Mouse (Mus musculus) right cerebral cortex, adult 18-20 months (tissue): Measurements from ENCODE around the gene Gm20708.

Source experiments
- DNase-seq: peaks from one replicate; pipeline ENCODE4 v3.0.0; 2022; ENCODE audit warnings: mixed read lengths

The Gm20708 gene

DNA sequence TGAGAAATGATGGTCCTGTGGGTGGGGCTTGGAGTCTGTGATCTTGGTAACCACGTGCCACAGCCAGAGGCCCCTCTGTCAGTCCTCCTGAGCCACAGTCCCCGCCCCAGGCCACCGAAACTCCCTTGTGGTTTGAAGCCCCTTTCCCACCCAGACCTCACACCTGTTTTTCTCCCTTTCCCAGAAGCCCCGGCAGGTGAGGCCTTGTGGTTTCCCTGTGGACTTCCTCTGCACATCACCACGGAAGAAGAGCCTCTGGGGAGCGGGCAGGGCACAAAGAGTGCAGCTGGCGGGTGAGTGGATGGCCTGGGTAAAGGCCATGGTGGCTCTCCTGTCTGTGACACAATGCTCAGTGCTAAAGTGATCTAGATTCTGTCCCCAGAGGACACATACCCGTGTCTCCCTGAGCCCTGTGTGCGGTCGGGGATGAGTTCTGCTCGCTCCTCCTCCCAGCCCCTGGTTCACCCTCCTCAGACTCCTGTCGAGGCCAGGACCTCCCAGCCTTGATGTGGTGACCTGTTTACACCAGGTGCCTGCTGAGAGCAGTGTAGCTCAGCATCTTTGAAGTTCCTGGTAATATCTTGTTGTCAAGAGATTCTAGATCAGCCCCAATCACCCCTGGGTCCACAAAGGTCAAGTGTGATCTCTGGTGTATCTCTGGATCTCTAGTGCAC is 62.6 kb downstream of the Gm20708 start:
- no peak for DNase-seq

DNA sequence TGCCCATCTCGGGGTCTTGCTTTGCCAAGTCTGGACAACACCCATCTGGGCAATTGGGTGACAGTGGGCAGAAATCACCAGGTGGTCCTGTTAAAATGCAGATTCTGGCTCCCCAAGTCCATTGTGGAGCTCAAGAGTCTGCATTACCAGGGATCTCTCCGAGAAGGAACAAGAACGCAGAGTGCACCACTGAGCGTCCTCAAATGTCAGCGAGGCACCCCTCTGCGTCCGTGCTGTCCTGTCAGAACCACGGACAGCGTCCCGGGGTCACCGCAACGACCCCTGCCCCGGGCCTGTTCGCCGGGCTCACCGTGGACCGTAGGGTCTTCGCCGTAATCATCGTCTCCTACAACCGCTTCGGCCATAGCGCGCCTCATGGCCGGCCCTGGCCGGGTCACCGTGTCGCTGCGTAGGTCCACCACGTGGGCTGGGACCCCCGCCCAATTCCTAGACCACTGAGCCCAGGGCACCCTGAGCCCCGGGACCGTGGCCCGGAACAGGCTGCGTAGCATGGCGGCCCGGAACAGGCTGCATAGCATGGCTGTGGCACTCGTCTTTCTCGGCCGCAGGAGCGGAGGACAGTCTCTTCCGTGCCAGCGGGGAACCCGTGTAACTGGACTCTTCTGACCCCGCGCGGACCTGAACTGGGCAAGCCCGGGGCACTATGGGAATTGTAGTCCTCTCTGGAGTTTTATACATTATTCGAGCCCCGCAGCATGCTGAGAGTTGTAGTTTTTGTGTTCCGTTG is 63.6 kb downstream of the Gm20708 start, which contains the start of gene Tha1:
Gene Tha1, minus strand, starts transcription at position 621 of the 748 bp plus-strand sequence.
- peak; percentile 87 for DNase-seq

DNA sequence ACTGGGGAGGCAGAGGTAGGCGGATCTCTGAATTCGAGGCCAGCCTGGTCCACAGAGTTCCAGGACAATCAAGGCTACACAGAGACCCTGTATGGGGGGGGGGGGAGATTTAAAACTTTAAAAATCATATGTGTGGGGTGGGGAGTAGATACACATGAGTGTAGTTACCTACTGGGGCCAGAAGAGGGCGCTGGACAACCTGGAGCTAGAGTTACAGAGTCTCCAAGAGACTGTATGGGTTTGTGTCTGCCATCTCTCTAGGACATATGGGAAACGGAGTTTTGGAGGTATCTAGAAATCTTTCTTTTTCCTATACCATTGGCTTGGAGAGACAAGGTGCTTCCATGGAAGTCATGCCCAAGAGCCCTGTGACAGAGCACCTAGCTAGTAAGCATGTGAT is 65.0 kb downstream of the Gm20708 start:
- no peak for DNase-seq

DNA sequence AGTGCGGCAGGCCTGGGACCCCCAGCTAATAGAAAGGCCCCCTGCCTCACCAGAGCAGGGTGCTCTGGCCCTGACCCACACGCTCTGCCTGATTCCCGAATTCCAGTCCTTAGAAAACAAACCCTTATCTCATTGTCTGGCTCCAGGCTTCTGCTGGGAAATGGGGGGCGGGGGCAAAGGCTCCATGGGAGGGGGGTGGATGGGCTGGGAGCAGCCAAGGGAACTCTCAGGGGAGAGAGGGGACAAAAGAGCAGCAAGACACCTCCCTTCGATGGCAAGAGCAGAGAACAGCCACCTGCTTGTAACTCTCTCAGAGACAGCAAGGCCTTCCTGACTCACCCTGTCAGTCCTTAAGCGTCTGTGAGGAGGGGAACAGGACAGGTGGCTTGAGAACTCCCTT is 66.2 kb downstream of the Gm20708 start:
- DNase-seq, result no peak

DNA sequence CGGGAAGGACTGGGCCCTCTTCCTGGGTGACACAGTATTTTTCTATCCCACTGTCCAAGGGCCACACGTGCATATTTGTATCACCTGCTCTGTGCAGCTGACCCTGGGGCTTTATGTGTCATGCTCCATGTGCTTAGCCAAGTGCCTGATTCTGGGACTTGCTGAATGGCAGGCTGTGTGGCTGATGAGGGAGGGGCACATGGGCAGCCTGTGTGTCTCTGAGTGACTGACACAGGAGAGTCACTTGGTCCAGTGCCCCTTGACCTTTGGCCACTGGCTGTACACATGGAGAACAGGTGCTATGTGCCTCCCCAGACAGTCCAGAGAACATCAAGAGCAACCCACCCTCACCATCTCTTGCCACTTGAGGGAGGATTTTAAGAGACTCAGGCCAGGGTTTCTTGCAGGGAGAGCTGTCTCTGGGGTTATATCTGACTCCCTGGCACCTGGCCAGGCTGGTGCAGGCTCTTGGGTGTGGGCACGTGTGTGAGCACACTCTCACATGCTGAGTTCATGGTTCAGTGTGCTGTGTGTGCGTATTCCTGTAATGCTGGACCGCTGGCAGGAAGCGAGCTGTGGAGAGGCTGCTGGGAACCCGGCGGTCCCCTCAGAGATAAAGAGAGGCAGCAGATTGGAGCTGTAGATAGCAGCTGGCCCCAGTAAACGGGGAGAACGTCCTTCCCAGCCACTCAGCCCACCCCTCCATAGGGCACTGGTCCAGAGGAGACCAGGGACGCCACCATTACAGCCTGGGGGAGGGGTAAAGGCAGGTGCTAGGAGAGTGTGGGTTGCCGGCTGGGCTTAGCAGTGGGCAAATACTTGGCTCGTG is 68.7 kb downstream of the Gm20708 start:
- no peak for DNase-seq

DNA sequence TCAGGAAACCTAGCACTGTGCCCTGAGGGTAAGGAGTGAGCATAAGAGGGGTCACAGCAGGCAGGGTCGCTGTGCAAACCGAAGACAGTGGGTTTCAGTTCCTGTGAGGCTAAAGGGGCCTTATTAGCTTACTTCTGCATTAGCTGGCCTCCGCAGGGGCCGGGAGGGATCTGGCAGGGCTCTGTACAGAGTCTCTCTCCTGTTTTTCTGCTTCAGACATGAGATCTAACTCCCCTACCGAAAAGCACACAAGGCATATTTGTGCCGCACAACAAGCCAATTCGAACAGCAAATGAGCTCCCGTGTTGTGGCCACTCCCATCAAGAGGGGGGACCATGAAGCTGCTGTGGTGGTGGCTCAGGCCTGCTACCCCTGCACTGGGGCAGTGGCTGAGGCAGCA is 69.4 kb downstream of the Gm20708 start:
- no peak for DNase-seq

DNA sequence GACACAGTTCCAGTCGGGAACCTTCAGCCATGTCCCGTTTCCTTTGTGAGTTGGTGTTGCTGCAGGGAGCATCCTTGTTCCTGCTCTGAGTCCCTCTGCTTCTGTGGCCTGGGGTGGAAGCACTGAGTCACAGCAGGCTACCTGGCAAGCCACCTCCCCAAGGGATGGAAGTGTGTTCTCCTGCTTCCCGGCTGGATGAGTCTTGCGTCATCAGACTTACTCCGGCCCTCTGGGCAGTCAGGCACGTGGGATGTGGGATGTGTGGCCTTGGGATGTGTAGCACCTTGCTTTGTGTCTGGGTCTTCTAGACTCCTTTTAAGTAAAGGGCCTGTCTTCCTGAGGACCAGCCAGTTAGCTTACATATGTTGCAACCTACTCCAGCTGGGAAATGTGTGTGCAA is 70.2 kb downstream of the Gm20708 start:
- DNase-seq, result no peak

DNA sequence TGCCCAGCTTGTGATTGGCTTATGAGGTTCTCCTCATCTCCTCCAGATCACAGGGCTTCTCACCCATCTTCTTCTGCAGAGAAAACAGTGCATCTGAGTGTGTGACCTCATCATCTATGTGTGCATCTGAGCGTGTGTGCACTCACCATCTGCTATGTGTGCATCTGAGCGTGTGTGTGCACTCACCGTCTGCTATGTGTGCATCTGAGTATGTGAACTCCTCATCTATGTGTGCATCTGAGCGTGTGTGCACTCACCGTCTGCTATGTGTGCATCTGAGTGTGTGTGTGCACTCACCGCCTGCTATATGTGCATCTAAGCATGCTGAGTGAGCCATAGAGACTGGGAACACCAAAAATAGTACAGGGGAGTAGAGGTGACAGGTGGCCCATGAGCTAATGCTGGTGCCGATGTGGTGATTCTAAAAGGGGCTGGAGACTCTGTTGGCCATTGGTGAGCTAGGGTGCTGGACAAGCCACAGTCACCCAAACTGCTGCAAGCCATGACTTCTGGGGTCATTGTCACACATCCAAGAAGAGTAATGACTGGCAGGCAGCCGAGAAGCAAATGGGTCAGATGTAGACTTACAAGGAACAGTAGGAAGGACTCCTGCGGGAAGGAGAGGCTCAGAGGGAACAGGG is 71.0 kb downstream of the Gm20708 start:
- no peak for DNase-seq

DNA sequence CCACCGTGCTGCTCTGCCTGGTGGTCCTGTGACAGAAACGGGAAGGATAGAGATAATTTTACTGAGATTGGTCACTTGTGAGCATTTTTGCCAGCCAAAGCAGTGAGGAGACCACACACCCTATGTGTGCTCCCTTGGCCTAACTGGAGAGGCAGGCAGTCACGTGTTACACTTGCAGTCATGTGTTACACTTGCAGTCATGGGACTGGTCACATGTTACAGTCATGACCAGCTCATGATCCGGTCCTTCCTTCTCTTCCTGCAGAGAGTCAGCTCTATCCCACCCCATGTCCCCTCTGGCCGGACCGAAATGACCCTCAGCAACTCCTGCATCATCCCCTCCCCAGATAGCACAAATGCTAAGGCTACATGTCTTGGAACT is 71.5 kb downstream of the Gm20708 start:
- no peak for DNase-seq

DNA sequence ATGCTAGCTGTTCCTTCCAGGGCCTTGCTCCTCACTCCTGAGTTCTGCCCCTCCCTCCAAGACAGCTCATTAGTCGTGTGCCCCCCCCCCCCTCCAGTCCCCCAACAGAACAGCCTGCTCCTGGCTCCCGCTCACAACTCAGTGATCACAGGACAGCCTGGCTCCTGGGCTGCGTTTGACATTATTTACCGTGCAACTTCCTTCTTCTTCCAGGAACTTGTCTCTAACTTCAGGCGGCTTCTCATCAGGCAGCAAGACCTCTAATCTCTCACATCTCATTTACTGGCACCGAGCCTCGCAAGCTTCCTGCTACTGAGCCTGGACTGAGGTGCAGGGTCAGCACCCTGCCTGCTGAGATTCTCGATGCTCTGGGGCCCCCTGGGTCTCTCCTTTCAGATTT is 72.3 kb downstream of the Gm20708 start:
- DNase-seq, result no peak

DNA sequence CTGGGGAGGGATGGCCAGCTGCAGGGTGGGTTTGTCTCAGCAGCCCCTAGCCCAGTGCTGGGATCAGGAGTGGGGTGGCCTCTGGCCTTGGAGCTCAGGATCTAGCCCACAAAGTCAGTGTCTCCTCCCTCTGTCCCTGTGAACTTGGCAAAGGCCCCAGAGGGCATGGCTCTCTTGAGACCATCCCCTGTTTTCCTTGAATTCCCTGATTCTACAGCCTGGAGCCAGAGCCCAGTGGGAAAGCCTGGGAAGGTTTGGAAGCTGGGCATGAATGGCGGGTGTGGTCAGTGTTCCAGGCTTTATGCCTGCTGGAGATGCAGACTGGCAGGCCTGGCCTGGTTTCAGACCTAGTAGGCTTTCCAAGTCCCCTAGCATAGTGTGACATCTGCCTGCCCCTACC is 72.7 kb downstream of the Gm20708 start:
- no peak for DNase-seq

DNA sequence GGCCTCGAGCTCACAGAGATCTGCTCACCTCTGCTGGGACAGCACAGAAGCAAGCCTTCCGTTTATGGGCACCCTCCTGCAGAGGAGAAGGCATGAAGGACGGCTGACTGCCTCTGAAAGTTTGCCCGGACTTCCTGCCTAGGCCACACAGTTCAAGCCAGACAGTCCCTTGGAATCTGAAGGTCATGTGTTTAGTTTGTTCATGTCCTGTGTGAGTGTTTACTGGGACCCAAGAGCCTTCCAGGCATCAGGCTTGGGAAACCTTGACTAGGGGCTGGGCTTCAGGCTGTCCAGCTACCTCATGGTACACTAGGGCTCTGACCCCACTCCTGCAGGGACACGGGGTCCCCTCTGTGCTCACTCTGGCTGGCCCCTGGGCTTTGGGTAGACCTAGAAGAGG is 76.5 kb downstream of the Gm20708 start:
- no peak for DNase-seq

DNA sequence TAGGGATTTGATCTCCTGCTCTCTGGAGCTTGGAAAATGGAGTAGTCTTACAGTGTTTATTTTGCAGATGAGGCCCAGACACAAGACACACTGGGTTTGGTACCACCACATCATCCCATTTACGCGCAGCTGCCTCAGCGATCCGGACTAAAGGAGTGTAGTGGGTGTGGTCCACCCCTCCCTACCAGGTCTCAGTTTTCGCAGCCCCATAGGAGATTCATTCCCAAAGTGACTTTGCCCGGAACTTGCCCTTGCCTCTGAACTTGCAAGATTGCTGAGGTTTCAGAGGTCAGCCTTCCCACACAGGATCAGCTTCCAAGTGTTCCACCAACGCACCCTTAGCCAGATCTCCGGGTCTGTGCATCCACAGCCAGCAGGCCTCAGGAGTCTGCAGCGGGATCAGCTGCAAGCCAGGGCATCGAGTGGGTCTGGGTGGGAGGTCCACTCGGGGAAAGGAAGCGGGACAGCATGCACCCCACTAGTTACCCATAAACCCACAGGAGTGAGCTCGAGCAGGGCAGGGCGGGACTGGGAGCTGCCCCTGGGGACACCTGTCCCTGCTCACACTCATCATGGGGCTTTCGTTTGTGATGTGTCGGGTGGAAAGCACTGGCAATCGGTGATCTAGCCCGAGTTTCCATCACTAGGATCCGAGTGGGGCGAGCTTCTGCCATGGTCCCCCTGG is 78.8 kb downstream of the Gm20708 start:
- DNase-seq, result no peak

DNA sequence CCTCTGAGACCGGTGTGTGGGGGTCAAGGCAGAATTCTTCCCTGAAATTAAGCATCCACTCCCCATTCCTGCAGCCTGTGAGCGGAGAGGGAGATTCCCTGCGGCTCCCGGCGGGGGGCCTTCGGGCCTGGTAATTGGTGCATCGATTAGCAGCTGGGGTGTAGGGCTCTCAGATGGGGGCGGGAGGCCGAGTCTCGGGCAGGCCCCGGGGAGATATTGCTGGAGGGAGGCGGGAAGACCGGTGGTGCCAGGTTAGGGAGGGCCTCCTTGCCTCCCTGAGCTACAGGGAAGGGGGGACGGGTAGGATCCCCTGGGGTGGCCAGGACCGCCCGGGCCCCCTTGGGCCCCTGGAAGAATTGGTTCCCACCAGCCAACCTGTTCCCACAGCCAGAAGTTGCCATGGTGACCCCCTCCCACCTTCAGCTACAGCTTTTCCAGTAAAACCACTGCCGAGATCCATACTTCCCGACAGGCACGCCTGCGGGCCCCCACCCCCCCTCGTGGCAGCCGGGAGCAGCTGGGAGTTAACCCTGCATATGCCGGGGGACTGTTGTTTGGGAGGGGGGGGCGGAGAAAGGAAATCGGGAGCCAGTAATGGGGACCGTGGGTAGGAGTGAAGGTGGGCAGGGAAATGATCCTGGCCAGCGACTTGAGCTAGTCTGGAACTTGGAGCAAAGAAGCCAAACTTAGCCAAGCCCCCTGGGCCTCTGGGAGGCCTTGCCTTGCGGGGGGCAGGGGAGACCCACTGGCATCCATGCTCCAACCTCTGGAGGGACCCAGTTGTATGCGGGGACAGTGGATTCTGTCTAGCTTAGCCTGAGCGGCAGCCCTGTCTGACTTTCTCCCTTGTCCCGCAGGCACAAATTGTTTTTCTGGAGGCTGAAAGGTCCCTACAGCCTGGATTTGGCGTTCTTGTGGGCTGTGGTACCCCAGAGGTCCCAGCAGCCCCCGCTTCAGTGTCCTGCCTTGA is 79.7 kb downstream of the Gm20708 start:
- peak; percentile 40 for DNase-seq
